Mouse (Mus musculus) bone marrow macrophage, adult 2 months (primary cell): Measurements from ENCODE around the gene Hist1h4k. TPM values are rescaled to one million over a fixed set of nuclear protein-coding genes. Genes with fewer than 3 reads are reported as not detected.
"Not testable (repeated sequence)": the region's sequence is repeated elsewhere in the genome, so short reads cannot be mapped to it uniquely, and the experiment has no call there.

Experiments
- H3K27ac ChIP-seq: 2 replicates; pipeline ENCODE4 v1.5.1; 2012; ENCODE audit warnings: low read depth, low read length; ENCODE audit not compliant: insufficient read depth
- H3K4me1 ChIP-seq: 2 replicates; pipeline ENCODE4 v1.6.1; 2012; ENCODE audit warnings: low read length; ENCODE audit not compliant: control insufficient read depth, insufficient read depth
- H3K4me3 ChIP-seq: 2 replicates; pipeline ENCODE4 v1.5.1; 2012; ENCODE audit warnings: mild to moderate bottlenecking, low read length, moderate library complexity; ENCODE audit not compliant: insufficient read depth
- CTCF ChIP-seq: IDR thresholded peaks from 2 replicates; pipeline ENCODE4 v1.5.1; 2012; ENCODE audit warnings: low read depth, mild to moderate bottlenecking, low read length, moderate library complexity
- POLR2A ChIP-seq: IDR thresholded peaks from 2 replicates; pipeline ENCODE4 v1.6.1; 2012; ENCODE audit warnings: mild to moderate bottlenecking, low read depth, low read length, borderline replicate concordance
- polyA plus RNA-seq: library from polyadenylated mRNA; stranded (reverse); fragments of >200 nt; gene quantifications from 2 replicates; pipeline ENCODE4 v1.2.4, GENCODE M21; 2012; ENCODE audit not compliant: missing spikeins, insufficient read depth, insufficient read length

Hist1h4k gene
- polyA plus RNA-seq, 1 experiment = 8.9 TPM

DNA sequence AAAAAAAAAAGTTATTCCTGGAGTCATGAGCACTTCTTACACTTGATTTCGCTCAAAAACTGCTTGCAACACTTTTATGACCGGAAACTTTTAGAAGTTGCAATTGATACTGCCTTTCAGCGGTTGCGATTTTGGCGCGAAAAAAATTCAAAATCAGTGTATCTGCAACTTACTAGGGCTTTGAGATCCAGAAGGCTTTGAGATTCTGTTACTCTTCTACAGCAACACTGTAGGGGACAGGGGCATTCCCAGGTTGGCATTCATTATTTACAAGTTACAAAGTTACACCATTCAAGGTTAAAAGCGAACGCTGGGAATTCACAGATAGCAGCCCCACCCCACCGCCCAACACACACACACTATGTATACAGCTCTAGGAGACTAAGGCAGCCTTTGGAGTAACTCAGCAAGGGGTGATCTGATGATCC, 33.4 kb upstream of the Hist1h4k start:
- peak overlapping the region; percentile 18 for H3K4me3 ChIP-seq
- H3K27ac ChIP-seq = peak overlapping the region; percentile 89
- no peak for TF ChIP-seq POLR2A
- no peak for TF ChIP-seq CTCF
- peaks cover 20% of the 10 kb centered on the region for H3K4me1 ChIP-seq

DNA sequence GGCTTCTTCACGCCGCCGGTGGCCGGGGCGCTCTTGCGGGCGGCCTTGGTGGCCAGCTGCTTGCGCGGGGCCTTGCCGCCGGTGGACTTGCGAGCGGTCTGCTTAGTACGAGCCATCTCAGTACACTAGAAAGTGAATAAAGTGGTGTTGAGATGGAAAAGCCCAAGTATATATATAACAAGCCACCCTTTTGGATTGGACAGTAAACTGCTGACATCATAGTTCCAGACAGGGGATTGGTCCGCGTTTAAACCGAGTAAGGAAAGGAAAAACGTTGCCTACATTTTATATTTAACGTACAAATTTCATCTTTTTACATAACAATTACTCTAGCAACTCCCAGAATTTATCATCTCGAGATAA, 32.9 kb upstream of the Hist1h4k start, which contains the start of gene Hist1h3i:
Gene Hist1h3i (minus strand): TSS at position 116 of the 363 bp plus-strand sequence.
- Histone ChIP-seq H3K27ac (peak within 1 kb of the TSS; percentile 89), H3K4me3 (peak within 1 kb of the TSS; percentile 62), H3K4me1 (peaks cover 17% of the 10 kb centered on the region)
- no peak for TF ChIP-seq CTCF
- TF ChIP-seq POLR2A = no peak

DNA sequence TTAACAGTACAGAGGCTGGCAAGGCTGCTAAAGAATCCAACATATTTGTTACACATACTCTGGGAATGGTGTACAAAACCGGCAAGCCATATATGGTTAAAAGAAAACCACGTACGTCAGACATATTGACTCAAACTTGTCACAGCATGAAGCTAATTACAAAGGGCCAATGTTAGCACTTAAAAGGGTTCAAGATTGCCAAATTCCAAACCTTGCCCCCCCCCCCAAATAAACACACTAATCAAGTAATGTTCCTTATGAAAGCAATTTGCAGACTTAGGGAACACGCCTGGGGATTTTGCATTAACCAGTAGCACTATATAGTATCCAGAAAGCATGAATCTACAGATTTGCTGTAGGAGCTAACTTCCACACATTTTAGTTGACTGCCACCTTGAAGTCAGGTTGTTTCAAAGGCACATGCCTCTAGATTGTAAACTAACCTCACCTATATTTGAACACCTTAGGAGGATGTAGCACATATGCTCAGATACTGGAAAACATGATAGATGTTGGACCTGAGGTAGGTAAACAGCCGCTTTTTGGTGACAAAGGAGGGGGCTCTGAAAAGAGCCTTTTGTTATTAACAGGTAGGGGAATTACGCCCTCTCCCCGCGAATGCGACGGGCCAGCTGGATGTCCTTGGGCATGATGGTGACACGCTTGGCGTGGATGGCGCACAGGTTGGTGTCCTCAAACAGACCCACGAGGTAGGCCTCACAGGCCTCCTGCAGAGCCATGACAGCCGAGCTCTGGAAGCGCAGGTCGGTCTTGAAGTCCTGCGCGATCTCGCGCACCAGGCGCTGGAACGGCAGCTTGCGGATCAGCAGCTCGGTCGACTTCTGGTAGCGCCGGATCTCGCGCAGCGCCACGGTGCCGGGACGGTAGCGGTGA, 32.3 kb upstream of the Hist1h4k start:
- H3K27ac ChIP-seq = peak overlapping the region; percentile 85
- peaks cover 12% of the 10 kb centered on the region for H3K4me1 ChIP-seq
- peak overlapping the region; percentile 62 for H3K4me3 ChIP-seq

DNA sequence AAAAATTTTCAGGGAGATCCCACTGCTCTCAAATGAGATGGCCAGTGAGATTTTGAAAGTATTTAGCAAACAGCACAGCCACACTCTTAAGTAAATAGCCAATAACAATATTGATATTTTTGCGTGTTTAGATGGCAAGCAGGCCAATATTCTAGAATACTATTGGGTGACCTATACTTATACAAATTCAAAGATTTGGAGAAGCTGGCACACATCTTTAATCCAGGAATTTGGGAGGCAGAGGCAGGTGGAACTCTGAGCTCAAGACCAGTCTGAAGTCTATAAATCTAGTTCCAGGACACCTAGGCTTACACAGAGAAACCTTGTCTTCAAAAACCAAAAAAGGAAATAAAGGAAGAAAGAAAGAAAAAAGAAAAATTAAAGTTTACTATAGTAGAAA, 31.3 kb upstream of the Hist1h4k start:
- H3K4me3 ChIP-seq = no peak overlapping the region
- TF ChIP-seq POLR2A (no peak), CTCF (no peak)
- peaks cover 12% of the 10 kb centered on the region for H3K4me1 ChIP-seq
- H3K27ac ChIP-seq = no peak overlapping the region

DNA sequence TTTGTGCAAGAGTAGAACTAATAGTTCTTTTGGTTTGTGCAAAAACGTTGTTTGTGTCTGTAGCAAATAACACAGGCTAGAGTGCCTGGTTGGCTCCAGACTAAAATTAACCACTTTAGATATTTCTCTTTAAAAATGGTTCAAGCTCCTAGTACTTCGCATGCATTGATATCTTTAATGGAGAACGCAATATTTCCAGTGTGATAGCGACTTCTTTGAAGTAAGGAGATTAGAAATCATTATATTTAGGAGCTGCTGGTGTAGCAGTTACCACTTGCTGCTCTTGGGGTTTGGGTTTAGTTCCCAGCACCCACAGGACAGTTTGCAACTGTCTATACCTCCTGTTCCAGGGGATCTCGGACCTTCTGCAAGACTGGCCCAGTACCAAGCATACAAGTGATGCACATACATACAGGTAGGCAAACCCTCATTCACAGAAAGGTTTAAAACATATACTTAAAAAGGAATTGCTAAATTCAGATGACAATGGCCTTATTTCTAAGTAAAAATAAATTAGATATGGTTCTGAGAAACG, 30.8 kb upstream of the Hist1h4k start:
- H3K4me1 ChIP-seq = peaks cover 11% of the 10 kb centered on the region
- H3K27ac ChIP-seq = peak overlapping the region; percentile 46; the same call in 1 of the 2 replicates
- no peak for TF ChIP-seq CTCF
- no peak for TF ChIP-seq POLR2A
- no peak overlapping the region for H3K4me3 ChIP-seq

DNA sequence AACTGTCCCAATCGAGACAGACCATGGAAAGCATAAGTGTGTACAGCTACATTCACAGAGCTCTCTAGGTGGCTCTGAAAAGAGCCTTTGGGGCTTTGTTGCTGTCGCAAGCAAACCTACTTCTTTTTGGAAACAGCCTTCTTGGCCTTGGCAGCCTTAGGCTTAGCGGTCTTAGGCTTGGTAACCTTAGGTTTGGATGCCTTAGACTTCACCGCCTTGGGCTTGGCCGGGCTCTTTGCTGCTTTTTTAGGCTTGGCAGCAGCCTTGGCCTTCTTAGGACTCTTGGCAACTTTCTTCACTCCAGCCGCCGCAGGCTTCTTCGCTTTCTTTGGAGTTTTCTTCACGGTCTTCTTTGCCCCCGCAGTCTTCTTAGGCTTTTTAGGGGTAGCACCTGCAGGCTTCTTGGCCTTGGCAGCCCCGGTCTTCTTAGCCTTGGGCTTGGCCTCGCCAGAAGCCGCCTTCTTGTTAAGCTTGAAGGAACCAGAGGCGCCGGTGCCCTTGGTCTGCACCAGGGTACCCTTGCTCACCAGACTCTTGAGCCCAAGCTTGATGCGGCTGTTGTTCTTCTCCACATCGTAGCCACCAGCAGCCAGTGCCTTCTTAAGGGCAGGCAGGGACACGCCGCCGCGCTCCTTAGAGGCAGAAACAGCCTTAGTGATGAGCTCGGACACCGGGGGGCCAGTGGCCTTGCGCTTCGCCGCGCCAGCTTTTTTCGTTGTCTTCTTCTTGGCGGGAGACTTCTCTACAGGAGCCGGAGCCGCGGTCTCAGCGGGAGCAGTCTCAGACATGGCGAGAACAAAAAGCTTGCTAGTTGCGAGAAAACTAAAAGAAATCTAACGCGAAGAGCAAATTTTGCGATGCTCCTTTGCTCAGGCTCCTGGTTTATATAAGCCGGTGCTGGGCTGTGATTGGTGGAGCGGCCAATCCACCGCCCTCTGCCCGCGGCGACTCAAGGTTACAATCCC, 29.7 kb upstream of the Hist1h4k start, which contains the start of gene Hist1h1b:
Gene Hist1h1b (minus strand): TSS at position 859 of the 965 bp plus-strand sequence.
- TF ChIP-seq POLR2A = no peak
- TF ChIP-seq CTCF = no peak
- Histone ChIP-seq H3K4me3 (peak within 1 kb of the TSS; percentile 65), H3K4me1 (peaks cover 6% of the 10 kb centered on the region), H3K27ac (peak within 1 kb of the TSS; percentile 79)

DNA sequence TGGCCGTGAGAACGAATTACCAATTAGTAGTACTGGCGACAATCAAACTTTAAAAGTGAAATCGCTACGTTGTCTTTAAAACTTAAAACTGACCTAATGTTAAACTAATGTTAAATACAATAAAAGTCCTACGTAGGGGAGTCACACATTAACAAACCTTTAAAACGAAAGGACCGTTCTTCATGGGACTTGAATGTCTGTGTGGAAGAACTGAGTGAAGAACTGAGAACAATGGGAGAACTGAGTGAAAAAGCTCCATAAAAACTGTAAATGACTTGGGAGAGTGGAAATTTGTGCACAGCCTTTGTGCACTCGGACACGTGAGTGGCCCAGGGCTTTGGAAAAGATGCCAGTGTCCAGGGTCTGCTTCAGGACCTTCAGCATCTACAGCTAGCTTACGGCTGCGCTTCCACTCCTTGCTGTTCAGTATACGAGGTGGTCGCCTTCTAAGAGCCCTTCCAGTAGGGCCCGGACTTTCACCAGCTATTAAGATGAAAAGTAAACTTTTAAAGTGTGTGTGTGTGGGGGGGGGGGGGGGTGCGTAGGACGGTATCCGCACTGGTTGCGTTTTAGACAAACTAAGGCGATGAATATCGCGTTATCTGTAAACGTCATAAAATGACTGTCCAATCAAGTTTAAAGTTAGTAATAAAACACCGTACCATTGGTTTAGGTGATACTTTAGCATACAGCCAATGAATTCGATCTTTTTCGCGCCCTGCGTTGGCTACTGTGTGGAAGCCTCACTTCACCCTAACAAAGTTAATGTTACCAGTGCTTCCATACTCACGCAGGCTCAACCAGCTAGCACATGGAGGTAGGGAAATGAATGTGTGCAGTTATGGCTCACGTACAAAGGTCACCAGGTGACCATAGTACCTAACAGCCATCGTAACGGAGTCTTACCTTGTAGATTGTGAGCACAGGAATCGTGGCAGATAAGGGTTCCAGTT, 28.8 kb upstream of the Hist1h4k start:
- Histone ChIP-seq H3K27ac (peak overlapping the region; percentile 79), H3K4me3 (peak overlapping the region; percentile 65), H3K4me1 (peaks cover 2% of the 10 kb centered on the region; the same call in 1 of the 2 replicates)
- TF ChIP-seq CTCF = no peak

DNA sequence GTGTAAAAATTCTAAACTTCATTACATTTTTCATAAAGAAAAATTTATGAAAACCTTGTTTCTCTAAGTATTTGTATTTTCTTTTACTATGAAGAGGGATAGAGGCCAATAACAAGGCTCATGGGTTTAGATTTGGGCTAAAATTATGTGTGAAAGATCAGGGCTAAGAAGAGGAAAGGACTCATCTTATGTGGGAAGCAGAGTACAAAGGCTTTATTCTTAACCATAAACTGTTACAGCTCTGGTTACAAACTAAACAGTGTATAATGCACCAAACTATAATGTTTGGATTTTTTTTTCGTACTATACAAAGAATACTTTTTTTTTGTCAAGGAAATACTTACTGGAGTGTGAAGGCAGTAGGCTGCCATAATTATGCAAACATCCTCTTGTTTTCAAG, 5.4 kb upstream of the Hist1h4k start:
- no peak for TF ChIP-seq POLR2A
- no peak for TF ChIP-seq CTCF
- Histone ChIP-seq H3K4me1 (peaks cover 11% of the 10 kb centered on the region), H3K27ac (no peak overlapping the region), H3K4me3 (no peak overlapping the region)

DNA sequence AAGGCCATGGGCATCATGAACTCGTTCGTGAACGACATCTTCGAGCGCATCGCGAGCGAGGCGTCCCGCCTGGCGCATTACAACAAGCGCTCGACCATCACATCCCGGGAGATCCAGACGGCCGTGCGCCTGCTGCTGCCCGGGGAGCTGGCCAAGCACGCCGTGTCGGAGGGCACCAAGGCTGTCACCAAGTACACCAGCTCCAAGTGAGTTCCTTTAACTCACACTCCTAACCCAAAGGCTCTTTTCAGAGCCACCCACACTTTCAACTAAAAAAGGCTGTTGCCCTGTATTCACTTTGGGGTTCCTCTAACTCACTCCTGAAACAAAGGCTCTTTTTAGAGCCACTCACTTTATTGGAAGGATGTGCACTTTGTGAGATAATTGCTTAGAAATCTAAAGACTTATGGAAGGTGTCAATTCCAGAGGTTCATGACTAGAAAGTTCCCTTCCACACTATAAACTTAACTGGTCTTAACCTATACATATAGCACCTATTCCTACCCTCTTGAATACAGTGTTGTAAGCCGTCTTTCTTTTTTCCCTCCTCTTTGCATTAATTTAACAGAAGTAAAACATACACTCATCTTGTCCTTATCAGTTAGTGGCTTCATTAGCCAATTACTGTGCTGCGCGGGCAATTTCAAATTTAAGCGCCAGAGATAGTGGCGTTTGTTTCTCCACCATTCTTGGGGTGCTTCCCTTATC, 4.1 kb upstream of the Hist1h4k start:
- H3K4me1 ChIP-seq = not testable (repeated sequence)
- peak overlapping the region; percentile 59 for H3K4me3 ChIP-seq
- peak overlapping the region; percentile 77 for H3K27ac ChIP-seq
